Mouse (Mus musculus): ENCODE results near the gene Col27a1.

Col27a1 gene

DNA sequence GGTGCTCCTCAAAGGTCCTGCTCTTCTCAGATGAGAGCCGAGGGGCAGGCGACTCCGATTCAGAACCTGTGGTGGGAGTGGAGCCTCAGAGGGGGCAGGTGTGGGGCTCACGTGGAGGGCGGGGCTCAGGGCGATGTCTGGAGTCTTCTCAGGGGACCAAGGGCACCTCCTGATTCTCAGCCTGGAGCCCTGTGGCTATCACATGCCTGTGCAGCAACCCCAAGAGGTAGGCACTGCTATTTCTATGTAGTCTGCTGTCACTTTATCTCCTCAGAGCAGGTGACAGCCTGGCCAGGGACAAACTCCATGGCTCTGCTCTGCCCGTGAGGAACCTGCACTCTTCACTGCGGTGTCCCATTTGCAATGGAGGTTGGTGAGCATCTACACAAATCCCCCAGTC lies 159.6 kb downstream of the Col27a1 start:
- no peak for DNase-seq (ENCODE audit: low read depth, low spot score)
- peaks cover 62% of the 10 kb centered on the region for H3K36me3 ChIP-seq (ENCODE audit: control insufficient read depth, insufficient read depth, low read length, poor library complexity, severe bottlenecking)
- H3K27me3 ChIP-seq (ENCODE audit: control insufficient read depth, insufficient read depth, low read length, poor library complexity, severe bottlenecking) = no peaks in the 10 kb centered on the region

DNA sequence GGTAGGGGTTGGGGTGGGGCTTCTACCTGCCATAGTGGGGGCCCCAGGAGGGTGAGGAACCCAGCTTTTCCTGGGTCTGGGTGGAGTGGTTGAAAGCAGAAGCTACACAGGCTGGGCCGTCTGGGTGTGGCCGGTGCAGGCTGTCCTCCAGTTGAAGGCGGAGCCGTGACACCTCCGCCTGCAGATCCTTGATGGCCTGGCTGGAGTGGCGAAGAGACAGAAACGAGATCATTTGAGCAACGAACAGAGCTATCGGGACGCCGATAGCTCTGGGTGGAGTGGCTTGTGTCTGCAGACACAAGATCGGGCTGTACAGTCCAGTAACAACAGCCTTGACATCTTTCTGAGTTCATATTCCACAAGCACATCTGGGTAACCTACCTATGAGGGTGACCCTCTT lies 160.5 kb downstream of the Col27a1 start:
- no peaks in the 10 kb centered on the region for H3K27me3 ChIP-seq (ENCODE audit: control insufficient read depth, insufficient read depth, low read length, poor library complexity, severe bottlenecking)
- DNase-seq (ENCODE audit: low read depth, low spot score) = no peak
- H3K36me3 ChIP-seq (ENCODE audit: control insufficient read depth, insufficient read depth, low read length, poor library complexity, severe bottlenecking) = peaks cover 62% of the 10 kb centered on the region

DNA sequence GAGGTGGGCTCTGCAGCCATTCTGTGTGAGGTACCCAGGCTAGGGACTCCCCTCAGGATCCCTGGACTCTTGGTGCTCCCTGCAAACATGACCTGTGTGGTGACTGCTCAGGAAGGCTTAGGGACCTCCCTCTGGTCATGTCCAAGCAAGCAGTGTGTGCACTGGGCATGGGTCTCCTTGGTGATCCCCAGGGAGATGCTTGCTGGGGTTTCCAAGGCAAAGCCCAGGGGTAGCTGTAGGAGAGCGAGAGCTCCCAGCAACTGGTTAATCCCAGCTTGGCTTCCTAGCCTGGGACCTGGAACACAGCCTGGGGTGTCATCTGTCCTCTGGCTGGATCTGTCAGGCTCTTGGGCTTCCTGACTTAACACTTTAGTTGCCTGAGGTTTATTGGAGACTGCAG lies 161.6 kb downstream of the Col27a1 start:
- H3K36me3 ChIP-seq (ENCODE audit: control insufficient read depth, insufficient read depth, low read length, poor library complexity, severe bottlenecking) = peaks cover 55% of the 10 kb centered on the region
- H3K27me3 ChIP-seq (ENCODE audit: control insufficient read depth, insufficient read depth, low read length, poor library complexity, severe bottlenecking) = no peaks in the 10 kb centered on the region
- no peak for DNase-seq (ENCODE audit: low read depth, low spot score)

DNA sequence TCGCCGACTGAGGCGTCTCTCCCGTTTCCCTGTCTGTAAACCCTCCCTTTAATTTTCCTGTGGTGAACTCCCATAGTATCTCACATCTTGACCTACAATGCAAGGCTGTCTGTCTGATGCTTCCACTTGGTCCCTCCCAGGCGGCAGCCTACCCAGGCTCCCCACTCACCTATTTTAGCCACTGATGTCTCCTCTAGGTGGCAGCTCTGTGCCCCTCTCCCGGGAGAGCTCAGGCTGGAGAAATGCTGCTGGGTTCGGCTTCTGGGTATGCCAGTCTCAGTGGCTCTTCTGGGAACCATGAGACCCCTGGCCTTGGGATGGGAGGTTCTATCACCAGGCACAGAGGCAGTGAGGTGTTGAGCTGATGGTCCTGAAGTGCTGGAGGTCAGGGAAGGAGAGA lies 163.7 kb downstream of the Col27a1 start:
- no peak for DNase-seq (ENCODE audit: low read depth, low spot score)
- Histone ChIP-seq H3K27me3 (ENCODE audit: control insufficient read depth, insufficient read depth, low read length, poor library complexity, severe bottlenecking) (no peaks in the 10 kb centered on the region), H3K36me3 (ENCODE audit: control insufficient read depth, insufficient read depth, low read length, poor library complexity, severe bottlenecking) (peaks cover 42% of the 10 kb centered on the region)

DNA sequence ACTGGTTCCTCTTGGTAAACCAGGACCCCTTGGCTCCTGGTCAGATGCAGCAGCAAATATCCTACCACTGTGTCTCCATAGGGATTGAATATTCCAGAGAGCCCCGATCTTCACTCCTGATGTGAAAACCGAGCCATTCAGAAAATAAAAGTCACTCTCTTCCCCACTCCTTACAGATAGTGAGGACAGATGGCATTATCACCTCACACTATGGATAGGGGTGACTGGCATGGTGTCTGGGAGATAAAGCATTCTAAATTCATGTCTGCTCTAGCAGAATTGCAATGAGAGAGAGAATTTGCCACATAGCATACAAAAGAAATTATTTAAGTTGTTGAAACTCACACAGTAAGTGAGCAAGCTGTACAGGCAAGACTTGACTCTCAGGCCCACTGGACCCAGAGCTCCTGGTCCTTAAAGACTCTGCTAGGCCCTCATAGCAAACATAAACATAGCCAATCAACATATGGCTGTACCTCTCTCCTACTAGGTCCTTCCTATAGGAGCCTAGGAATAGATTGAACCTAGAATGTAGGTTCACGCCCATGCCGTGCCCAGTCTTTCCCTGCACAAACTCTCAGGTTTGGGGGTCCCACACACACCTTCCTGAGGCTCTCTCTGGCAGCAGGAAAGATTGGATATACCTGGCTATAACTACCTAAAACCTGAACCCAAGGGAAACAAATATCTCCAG lies 169.0 kb downstream of the Col27a1 start:
- no peaks in the 10 kb centered on the region for H3K27me3 ChIP-seq (ENCODE audit: control insufficient read depth, insufficient read depth, low read length, poor library complexity, severe bottlenecking)
- DNase-seq (ENCODE audit: low read depth, low spot score) = no peak
- peaks cover 24% of the 10 kb centered on the region for H3K36me3 ChIP-seq (ENCODE audit: control insufficient read depth, insufficient read depth, low read length, poor library complexity, severe bottlenecking)

DNA sequence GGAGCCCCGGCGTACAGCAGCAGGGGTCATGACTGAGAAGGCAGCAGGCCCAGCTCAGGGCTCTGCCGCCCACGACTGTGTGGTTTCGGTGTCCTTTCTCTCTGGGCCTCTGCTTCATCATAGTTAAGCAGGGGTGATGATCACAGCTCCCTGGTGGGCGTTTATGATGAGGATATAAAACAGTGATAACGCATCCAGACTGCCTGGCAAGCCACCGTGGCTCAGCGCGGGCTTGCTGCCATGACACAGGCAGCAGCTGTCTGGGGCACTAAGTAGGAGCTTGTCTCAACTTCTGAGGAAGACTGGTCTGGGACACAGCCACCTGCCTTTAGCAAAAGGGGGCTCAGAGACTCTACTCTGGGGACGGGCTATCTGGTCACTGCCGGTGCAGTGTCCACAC lies 169.7 kb downstream of the Col27a1 start:
- peaks cover 23% of the 10 kb centered on the region for H3K36me3 ChIP-seq (ENCODE audit: control insufficient read depth, insufficient read depth, low read length, poor library complexity, severe bottlenecking)
- no peaks in the 10 kb centered on the region for H3K27me3 ChIP-seq (ENCODE audit: control insufficient read depth, insufficient read depth, low read length, poor library complexity, severe bottlenecking)
- DNase-seq (ENCODE audit: low read depth, low spot score) = no peak

DNA sequence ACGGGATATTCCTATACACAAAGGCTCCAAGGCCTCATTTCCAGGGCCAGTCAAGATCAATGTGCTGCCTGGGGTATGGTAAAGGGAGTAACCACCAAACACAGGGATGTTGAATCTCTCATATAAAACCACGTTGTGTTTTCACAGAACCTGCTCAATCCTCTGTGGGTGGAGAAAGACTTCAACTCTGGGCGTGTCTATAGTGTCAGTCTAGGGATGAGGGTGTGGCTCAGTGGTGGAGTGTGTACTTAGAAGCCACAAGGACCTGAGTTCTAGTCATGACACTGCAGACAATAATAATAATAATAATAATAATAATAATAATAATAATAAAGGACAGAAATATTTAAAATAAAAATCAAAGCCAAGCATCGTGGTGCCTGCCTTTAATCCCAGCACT lies 170.5 kb downstream of the Col27a1 start:
- no peak for DNase-seq (ENCODE audit: low read depth, low spot score)
- peaks cover 18% of the 10 kb centered on the region for H3K36me3 ChIP-seq (ENCODE audit: control insufficient read depth, insufficient read depth, low read length, poor library complexity, severe bottlenecking)
- no peaks in the 10 kb centered on the region for H3K27me3 ChIP-seq (ENCODE audit: control insufficient read depth, insufficient read depth, low read length, poor library complexity, severe bottlenecking)
